Comparison of ENCODE assay signal across 8 mouse cellular contexts in the genomic region with DNA sequence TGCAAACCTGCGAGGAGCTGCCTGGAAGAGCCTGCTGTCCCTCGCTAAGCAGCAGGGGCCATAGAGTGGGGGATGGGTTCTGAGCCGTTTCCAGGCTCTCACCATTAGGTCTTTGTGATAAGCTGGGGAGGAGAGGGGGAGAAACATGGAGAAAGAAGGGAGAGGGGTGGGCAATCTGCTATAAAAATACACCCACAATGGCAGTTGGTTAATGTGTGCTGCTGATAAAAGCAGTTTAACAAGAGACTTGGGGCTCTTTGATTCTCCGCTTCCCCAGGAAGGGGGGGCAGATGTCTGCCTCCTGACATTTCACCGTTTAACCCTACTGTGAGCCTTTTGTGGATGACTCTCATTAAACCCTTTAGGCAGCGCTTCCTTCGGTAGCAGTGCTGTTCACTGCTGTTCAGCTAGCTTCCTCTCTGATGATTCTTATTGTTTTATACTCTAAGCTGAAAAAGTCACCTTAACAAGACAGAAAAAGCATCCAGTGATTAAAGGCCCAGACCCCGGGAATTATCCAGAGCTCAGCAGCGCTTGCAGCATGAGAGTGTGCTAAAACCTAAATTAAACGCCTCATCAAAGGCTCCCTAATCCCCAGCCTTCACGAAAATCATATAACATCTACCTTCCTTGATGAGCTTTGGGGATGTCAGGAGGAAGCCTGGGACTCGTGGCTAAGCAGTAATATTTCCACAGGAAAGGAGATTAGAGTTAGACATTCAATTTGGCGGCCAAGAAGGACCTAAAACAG.
A peak's percentile ranks its signal among the peaks of the same experiment; 100 is the strongest.
DNase-seq lines count a peak whose midpoint lies in the region; ATAC-seq and TF ChIP-seq lines count a peak whose summit lies in the region.

No protein-coding gene starts in this region.

- DNase-seq in heart, adult 8-10 months (ENCODE audit: low spot score), result no peak
- peak; percentile 86 for DNase-seq in hindbrain, embryonic 11.5 days (ENCODE audit: low spot score)
- peak; percentile 77 for DNase-seq in midbrain, embryonic 10.5 days (ENCODE audit: low spot score)
- DNase-seq in urinary bladder, postnatal 25 days (ENCODE audit: low spot score), result no peak
- DNase-seq in layer of hippocampus, adult 2 months (ENCODE audit: low spot score in 2 of 2), result no peak

- peak overlapping the region; percentile 65 for H3K9ac ChIP-seq in heart, embryonic 13.5 days
- H3K9ac ChIP-seq in hindbrain, embryonic 11.5 days (ENCODE audit: low read depth, low read length), result peak overlapping the region; percentile 38

- no peaks in the 10 kb centered on the region for H3K36me3 ChIP-seq in heart, embryonic 13.5 days
- H3K36me3 ChIP-seq in hindbrain, embryonic 11.5 days (ENCODE audit: control insufficient read depth, insufficient read depth, low read length), result no peaks in the 10 kb centered on the region
- no peaks in the 10 kb centered on the region for H3K36me3 ChIP-seq in midbrain, embryonic 10.5 days

- H3K27me3 ChIP-seq in heart, embryonic 13.5 days (replicated peaks), result no peaks in the 10 kb centered on the region
- H3K27me3 ChIP-seq in hindbrain, embryonic 11.5 days (ENCODE audit: control insufficient read depth, insufficient read depth, low read length), result no peaks in the 10 kb centered on the region
- no peaks in the 10 kb centered on the region for H3K27me3 ChIP-seq in midbrain, embryonic 10.5 days (ENCODE audit: low read depth, poor library complexity, severe bottlenecking)

- H3K4me2 ChIP-seq in heart, embryonic 13.5 days, result peak overlapping the region; percentile 68
- peak overlapping the region; percentile 21 for H3K4me2 ChIP-seq in hindbrain, embryonic 11.5 days (replicated peaks; ENCODE audit: low read depth, low read length)

- TF ChIP-seq CTCF in layer of hippocampus, adult 2 months (conservative IDR thresholded peaks at IDR 0.05), result no peak

- peak overlapping the region; percentile 74 for H3K27ac ChIP-seq in heart, embryonic 13.5 days (replicated peaks)
- H3K27ac ChIP-seq in hindbrain, embryonic 11.5 days (ENCODE audit: low read depth, low read length), result peak overlapping the region; percentile 60
- peak overlapping the region; percentile 88 for H3K27ac ChIP-seq in midbrain, embryonic 10.5 days (replicated peaks)
- H3K27ac ChIP-seq in layer of hippocampus, adult 2 months, result no peak overlapping the region

- ATAC-seq in heart, embryonic 13.5 days (ENCODE audit: extremely low read depth, insufficient number of reproducible peaks, low FRiP score, low TSS enrichment), result peak; percentile 54; the same call in 1 of the 2 replicates
- peak; percentile 86 for ATAC-seq in common myeloid progenitor, adult 5-6 weeks (replicated peaks; ENCODE audit: low read depth, poor library complexity, severe bottlenecking)
- ATAC-seq in hindbrain, embryonic 11.5 days (ENCODE audit: low FRiP score), result peak; percentile 95
- no peak for ATAC-seq in granulocyte monocyte progenitor cell, adult 5-6 weeks (replicated peaks; ENCODE audit: poor library complexity, severe bottlenecking)

- H3K4me3 ChIP-seq in heart, embryonic 13.5 days, result peak overlapping the region; percentile 43
- no peak overlapping the region for H3K4me3 ChIP-seq in hindbrain, embryonic 11.5 days (ENCODE audit: low read depth, low read length)
- peak overlapping the region; percentile 37 for H3K4me3 ChIP-seq in midbrain, embryonic 10.5 days
- H3K4me3 ChIP-seq in layer of hippocampus, adult 2 months, result no peak overlapping the region

- H3K9me3 ChIP-seq in heart, embryonic 13.5 days, result no peaks in the 10 kb centered on the region
- H3K9me3 ChIP-seq in hindbrain, embryonic 11.5 days (ENCODE audit: control insufficient read depth, low read length), result no peaks in the 10 kb centered on the region
- H3K9me3 ChIP-seq in midbrain, embryonic 10.5 days (replicated peaks), result no peaks in the 10 kb centered on the region

- WGBS in heart, embryonic 13.5 days, result 7% methylated on average over 13 of the region's 13 CpGs
- 4% methylated on average over 13 of the region's 13 CpGs for WGBS in hindbrain, embryonic 11.5 days
- 2% methylated on average over 13 of the region's 13 CpGs for WGBS in midbrain, embryonic 10.5 days

- H3K4me1 ChIP-seq in heart, embryonic 13.5 days, result peaks cover 27% of the 10 kb centered on the region
- no peaks in the 10 kb centered on the region for H3K4me1 ChIP-seq in hindbrain, embryonic 11.5 days (replicated peaks; ENCODE audit: control insufficient read depth, insufficient read depth, low read length)
- H3K4me1 ChIP-seq in midbrain, embryonic 10.5 days, result peaks cover 28% of the 10 kb centered on the region

Comparison
In these comparisons a context has a peak if more than half of its experiments do, and no peak if none do; other contexts are left out.
1. H3K4me3 ChIP-seq: peak in heart, embryonic 13.5 days (single experiment) and midbrain, embryonic 10.5 days (single experiment); none in hindbrain, embryonic 11.5 days (single experiment) and layer of hippocampus, adult 2 months (single experiment).
2. DNase-seq: peak in hindbrain, embryonic 11.5 days (single experiment) and midbrain, embryonic 10.5 days (single experiment); none in heart, adult 8-10 months (single experiment), urinary bladder, postnatal 25 days (single experiment) and layer of hippocampus, adult 2 months (0 of 2).